Mouse (Mus musculus): ENCODE measurements at regions not wholly inside any gene's neighbourhood (a gene's known extent, or its start where the extent isn't known, plus 50 kb on each side); places are given as distances from the start of the nearest gene placed in this dataset.
"Not testable (repeated sequence)": the region's sequence is repeated elsewhere in the genome, so short reads cannot be mapped to it uniquely, and the experiment has no call there.

- no peak for DNase-seq
Observed at GRCm38 (mm10) chr12:77088452-77088851, 126.5 kb upstream of the Max start.

GRCm38 (mm10) chr12:77086931-77087330, 124.9 kb upstream of the Max start:
- not testable (repeated sequence) for DNase-seq

- no peak for DNase-seq
Observed at GRCm38 (mm10) chr12:77085894-77086293, 123.9 kb upstream of the Max start.

- DNase-seq, result no peak
Observed at GRCm38 (mm10) chr12:77085244-77085643, 123.2 kb upstream of the Max start.

GRCm38 (mm10) chr12:77084744-77085143, 122.7 kb upstream of the Max start:
- DNase-seq, result no peak

GRCm38 (mm10) chr12:77084343-77084742, 122.3 kb upstream of the Max start:
- DNase-seq, result no peak

GRCm38 (mm10) chr12:77083760-77084159, 121.8 kb upstream of the Max start:
- DNase-seq, result no peak

GRCm38 (mm10) chr12:77081774-77082173, 119.8 kb upstream of the Max start:
- DNase-seq, result no peak

GRCm38 (mm10) chr12:77079481-77079880, 117.5 kb upstream of the Max start:
- DNase-seq, result no peak

- no peak for DNase-seq
Observed at GRCm38 (mm10) chr12:77076678-77077077, 114.7 kb upstream of the Max start.

- no peak for DNase-seq
Observed at GRCm38 (mm10) chr12:77074602-77075001, 112.6 kb upstream of the Max start.

- DNase-seq, result no peak
Observed at GRCm38 (mm10) chr12:77071700-77072099, 109.7 kb upstream of the Max start.

- no peak for DNase-seq
Observed at GRCm38 (mm10) chr12:77067938-77068337, 105.9 kb upstream of the Max start.

GRCm38 (mm10) chr12:77067115-77067514, 105.1 kb upstream of the Max start:
- DNase-seq, result no peak

GRCm38 (mm10) chr12:77065645-77066512, 103.9 kb upstream of the Max start:
- DNase-seq, result no peak

- DNase-seq, result no peak
Observed at GRCm38 (mm10) chr12:77064048-77064447, 102.0 kb upstream of the Max start.

- DNase-seq, result no peak
Observed at GRCm38 (mm10) chr12:77061562-77061847, 99.5 kb upstream of the Max start.

GRCm38 (mm10) chr12:77060766-77061561, 99.0 kb upstream of the Max start:
- DNase-seq, result no peak

- no peak for DNase-seq
Observed at GRCm38 (mm10) chr12:77060060-77060695, 98.2 kb upstream of the Max start.

GRCm38 (mm10) chr12:77059679-77060059, 97.7 kb upstream of the Max start:
- no peak for DNase-seq

GRCm38 (mm10) chr12:77058596-77059190, 96.7 kb upstream of the Max start:
- DNase-seq, result no peak

GRCm38 (mm10) chr12:77056748-77057370, 94.9 kb upstream of the Max start:
- no peak for DNase-seq

GRCm38 (mm10) chr12:77054700-77055099, 92.7 kb upstream of the Max start:
- DNase-seq, result no peak
